Mouse (Mus musculus) bone marrow macrophage, adult 2 months (primary cell): Measurements from ENCODE around the gene Actr1a. TPM values are rescaled to one million over a fixed set of nuclear protein-coding genes. Genes with fewer than 3 reads are reported as not detected.

ENCODE experiments used
- H3K27ac ChIP-seq: 2 replicates; pipeline ENCODE4 v1.5.1; 2012; ENCODE audit warnings: low read depth, low read length; ENCODE audit not compliant: insufficient read depth
- H3K4me1 ChIP-seq: 2 replicates; pipeline ENCODE4 v1.6.1; 2012; ENCODE audit warnings: low read length; ENCODE audit not compliant: control insufficient read depth, insufficient read depth
- H3K4me3 ChIP-seq: 2 replicates; pipeline ENCODE4 v1.5.1; 2012; ENCODE audit warnings: mild to moderate bottlenecking, low read length, moderate library complexity; ENCODE audit not compliant: insufficient read depth
- CTCF ChIP-seq: IDR thresholded peaks from 2 replicates; pipeline ENCODE4 v1.5.1; 2012; ENCODE audit warnings: low read depth, mild to moderate bottlenecking, low read length, moderate library complexity
- POLR2A ChIP-seq: IDR thresholded peaks from 2 replicates; pipeline ENCODE4 v1.6.1; 2012; ENCODE audit warnings: mild to moderate bottlenecking, low read depth, low read length, borderline replicate concordance
- polyA plus RNA-seq: library from polyadenylated mRNA; stranded (reverse); fragments of >200 nt; gene quantifications from 2 replicates; pipeline ENCODE4 v1.2.4, GENCODE M21; 2012; ENCODE audit not compliant: missing spikeins, insufficient read depth, insufficient read length

The Actr1a gene
- polyA plus RNA-seq, 1 experiment: 79.0 TPM

DNA sequence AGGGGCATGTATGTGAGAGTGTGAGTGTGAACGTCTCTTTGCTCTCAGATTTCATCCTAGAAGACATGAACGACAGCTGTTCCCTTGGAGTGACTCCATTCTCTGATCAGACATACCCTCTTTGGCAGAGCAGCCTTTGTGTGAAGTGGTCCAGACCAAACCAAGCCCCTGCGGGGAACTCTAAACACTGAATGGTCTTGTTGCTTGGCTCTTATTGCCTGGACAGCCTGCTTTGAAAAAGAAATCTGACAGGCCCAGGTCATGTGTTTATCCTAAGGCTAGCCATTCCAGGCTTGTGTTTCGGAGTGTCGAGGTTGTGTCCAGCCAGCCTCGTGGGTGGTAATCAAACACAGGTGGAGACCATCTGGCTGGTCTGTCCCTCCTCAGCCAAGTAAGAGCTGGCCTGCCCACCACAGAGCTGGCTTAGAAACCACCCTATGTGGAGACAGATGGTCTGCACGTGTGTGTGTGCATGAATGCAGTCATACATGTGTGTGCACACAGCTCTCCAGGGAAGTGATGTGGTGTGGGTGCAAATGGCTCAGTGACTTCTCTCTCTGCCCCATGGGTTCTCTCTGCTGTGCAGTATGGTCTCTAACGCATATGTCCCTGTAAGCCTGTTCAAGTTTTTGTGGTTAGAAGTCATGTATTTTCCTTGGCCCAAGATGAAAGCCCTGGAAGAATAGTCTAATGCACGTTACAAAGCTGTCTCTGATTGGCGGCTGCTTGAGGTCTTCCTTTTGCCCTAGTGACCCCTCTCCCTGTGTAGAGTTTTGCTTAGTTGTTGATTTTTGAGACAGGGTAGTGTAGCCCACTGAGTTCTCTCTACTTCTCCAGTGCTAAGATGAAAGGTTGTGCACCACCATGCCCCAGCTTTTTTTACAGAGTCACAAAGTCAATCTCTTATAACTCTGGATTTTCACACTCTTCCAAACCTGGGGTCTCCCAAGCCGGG is 27.1 kb upstream of the Actr1a start:
- H3K4me1 ChIP-seq: peaks cover 3% of the 10 kb centered on the region
- H3K4me3 ChIP-seq: no peak overlapping the region
- H3K27ac ChIP-seq: no peak overlapping the region
- TF ChIP-seq POLR2A (no peak), CTCF (no peak)

GRCm38 (mm10) chr19:46420410-46420809 is 24.9 kb upstream of the Actr1a start:
- no peak overlapping the region for H3K27ac ChIP-seq
- peaks cover 3% of the 10 kb centered on the region for H3K4me1 ChIP-seq
- H3K4me3 ChIP-seq: no peak overlapping the region
- TF ChIP-seq CTCF (no peak), POLR2A (no peak)

DNA sequence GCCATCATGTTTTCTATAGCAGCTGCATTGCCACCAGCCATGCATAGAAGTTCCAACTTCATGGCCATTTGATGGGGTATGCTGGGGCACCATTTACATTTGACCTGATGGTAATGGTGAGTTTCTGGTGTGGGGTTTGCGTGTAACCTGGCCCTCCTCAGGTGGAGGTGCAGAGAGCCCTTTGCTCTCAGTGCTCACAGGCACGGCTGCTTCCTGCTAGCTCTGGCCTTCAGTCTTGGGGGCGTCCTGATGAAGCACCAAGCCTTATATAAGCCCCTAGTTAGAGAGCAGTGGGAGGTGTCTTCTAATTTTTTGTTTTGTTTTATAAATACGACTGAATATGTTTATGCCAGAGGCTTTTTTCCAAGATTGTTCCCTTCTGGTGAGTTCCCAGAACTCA is 22.5 kb upstream of the Actr1a start:
- Histone ChIP-seq H3K27ac (no peak overlapping the region), H3K4me3 (no peak overlapping the region), H3K4me1 (no peaks in the 10 kb centered on the region)
- TF ChIP-seq CTCF (no peak), POLR2A (no peak)

DNA sequence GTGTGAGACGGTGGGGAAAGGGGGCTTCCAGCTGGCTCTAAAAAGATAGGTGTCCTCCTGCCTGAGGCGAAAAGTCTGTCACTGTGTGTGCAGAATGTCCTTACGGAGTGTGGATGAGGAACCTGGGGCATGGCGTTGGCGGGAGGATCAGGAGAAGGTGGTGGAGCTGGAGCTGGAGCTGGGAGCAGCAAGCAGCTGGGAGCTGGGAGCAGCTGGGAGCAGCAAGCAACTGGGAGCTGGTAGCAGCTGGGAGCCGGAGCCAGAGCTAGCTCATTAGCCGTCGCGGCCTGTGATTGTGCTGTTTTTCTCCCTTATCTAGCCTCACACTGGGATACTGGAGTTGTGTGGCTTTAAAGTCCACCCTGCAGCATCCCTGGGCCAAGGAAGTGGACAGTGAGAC is 20.7 kb upstream of the Actr1a start:
- H3K4me1 ChIP-seq: no peaks in the 10 kb centered on the region
- H3K27ac ChIP-seq: no peak overlapping the region
- H3K4me3 ChIP-seq: no peak overlapping the region
- TF ChIP-seq CTCF (no peak), POLR2A (no peak)

- H3K4me1 ChIP-seq: peaks cover 3% of the 10 kb centered on the region
- H3K4me3 ChIP-seq: no peak overlapping the region
- no peak overlapping the region for H3K27ac ChIP-seq
- no peak for TF ChIP-seq POLR2A
- TF ChIP-seq CTCF: no peak
These were observed 18.9 kb upstream of the Actr1a start for GRCm38 (mm10) chr19:46414486-46414885.

GRCm38 (mm10) chr19:46413969-46414368 is 18.4 kb upstream of the Actr1a start:
- no peak overlapping the region for H3K4me3 ChIP-seq
- H3K4me1 ChIP-seq: peaks cover 3% of the 10 kb centered on the region
- no peak for TF ChIP-seq CTCF
- TF ChIP-seq POLR2A: no peak
- no peak overlapping the region for H3K27ac ChIP-seq

- TF ChIP-seq POLR2A (no peak), CTCF (no peak)
- H3K4me1 ChIP-seq: peaks cover 3% of the 10 kb centered on the region
- no peak overlapping the region for H3K4me3 ChIP-seq
- no peak overlapping the region for H3K27ac ChIP-seq
These were observed 16.7 kb upstream of the Actr1a start for GRCm38 (mm10) chr19:46412056-46412805.

DNA sequence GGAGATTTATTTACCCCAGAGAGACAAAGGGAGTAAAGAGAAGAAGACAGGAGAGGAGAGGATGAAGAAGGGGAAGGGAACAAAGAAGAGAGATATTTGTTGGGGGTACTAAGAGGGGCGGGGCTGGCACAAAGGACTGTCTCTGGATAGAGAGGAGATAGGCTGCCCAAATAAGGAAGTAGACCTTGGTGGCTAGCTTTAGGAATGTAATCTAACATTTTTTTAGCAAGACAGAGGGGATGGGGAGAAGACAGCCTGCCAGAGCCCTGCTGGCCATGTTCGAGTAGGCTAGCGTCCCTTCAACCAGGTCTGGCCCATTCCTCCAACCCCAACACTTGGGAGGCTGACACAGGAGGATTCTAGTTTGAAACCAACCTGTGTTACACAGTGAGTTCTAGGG is 14.0 kb upstream of the Actr1a start:
- H3K4me1 ChIP-seq: peaks cover 3% of the 10 kb centered on the region
- no peak overlapping the region for H3K27ac ChIP-seq
- TF ChIP-seq CTCF (no peak), POLR2A (no peak)
- no peak overlapping the region for H3K4me3 ChIP-seq

DNA sequence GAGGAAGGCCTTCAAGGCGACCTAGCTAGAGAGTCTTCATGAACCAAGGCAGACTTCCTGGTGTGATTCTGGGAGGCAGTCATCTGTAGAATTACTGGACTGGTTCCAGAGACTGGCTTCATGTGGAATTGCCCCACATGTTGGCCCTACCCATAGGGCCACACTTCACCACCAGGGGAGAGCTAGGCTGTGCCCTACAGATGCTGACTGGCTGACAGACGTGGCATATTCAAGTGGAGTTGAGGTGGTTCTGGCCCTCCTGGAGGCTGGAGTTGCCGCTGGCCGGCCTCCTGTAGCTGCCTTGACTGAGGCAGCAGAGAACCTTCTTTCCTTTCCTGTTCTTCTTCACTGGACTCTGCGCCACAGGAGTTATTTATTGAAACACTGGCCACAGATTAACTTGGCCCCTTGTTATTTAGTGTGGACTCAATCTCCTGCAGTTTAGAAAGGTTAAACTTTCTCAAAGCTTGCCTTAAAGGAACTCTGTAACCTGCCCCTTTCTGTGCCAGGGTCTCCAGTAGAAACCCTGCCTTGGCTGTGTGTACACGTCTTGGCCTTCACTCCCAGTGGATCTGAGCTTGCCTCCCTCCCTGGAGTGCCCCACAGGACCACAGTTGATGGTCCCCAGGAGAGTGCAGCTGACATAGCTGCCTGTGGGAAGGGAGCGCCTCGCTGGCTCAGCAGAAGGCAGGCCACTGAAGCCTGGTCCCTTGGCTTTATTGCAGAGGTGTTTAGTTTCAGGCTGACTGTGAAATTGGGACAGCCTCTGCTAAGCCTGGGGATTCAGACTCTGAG is 11.2 kb upstream of the Actr1a start:
- TF ChIP-seq CTCF (no peak), POLR2A (no peak)

GRCm38 (mm10) chr19:46404030-46404429 is 8.5 kb upstream of the Actr1a start:
- no peak overlapping the region for H3K4me3 ChIP-seq

More for the DNA sequence above, 11.2 kb upstream of the Actr1a start:
- Histone ChIP-seq H3K27ac (no peak overlapping the region), H3K4me3 (no peak overlapping the region), H3K4me1 (peaks cover 3% of the 10 kb centered on the region)

More at GRCm38 (mm10) chr19:46404030-46404429, 8.5 kb upstream of the Actr1a start:
- H3K27ac ChIP-seq: no peak overlapping the region
- peaks cover 5% of the 10 kb centered on the region for H3K4me1 ChIP-seq
- TF ChIP-seq POLR2A: no peak
- no peak for TF ChIP-seq CTCF
